Mouse (Mus musculus): ENCODE measurements around the gene Il27. TPM values are rescaled to one million over a fixed set of nuclear protein-coding genes. Genes with fewer than 3 reads are reported as not detected.

Gene Il27
- polyA plus RNA-seq, 1 experiment from 2014 or later: not detected

- no peak for ATAC-seq
- Histone ChIP-seq H3K9me3 (replicated peaks) (no peaks in the 10 kb centered on the region), H3K4me1 (no peaks in the 10 kb centered on the region), H3K27ac (no peak overlapping the region), H3K9ac (0 out of 2 replicates have a peak overlapping the region, but pooled peaks have one; percentile 16), H3K4me2 (no peak overlapping the region), H3K36me3 (ENCODE audit: poor library complexity, severe bottlenecking) (no peaks in the 10 kb centered on the region), H3K4me3 (no peak overlapping the region), H3K27me3 (no peaks in the 10 kb centered on the region)
- WGBS: 63% methylated on average over 6 of the region's 6 CpGs
Measured at GRCm38 (mm10) chr7:126625369-126625768, 30.6 kb upstream of the Il27 start.

GRCm38 (mm10) chr7:126624774-126625173 is 30.0 kb upstream of the Il27 start:
- no peak for ATAC-seq
- Histone ChIP-seq H3K27me3 (no peaks in the 10 kb centered on the region), H3K4me3 (no peak overlapping the region), H3K36me3 (ENCODE audit: poor library complexity, severe bottlenecking) (no peaks in the 10 kb centered on the region), H3K4me2 (no peak overlapping the region), H3K4me1 (no peaks in the 10 kb centered on the region), H3K27ac (no peak overlapping the region), H3K9me3 (replicated peaks) (no peaks in the 10 kb centered on the region), H3K9ac (no peak overlapping the region)
- 73% methylated on average over 16 of the region's 16 CpGs for WGBS

- H3K27me3 ChIP-seq: no peaks in the 10 kb centered on the region
- no peaks in the 10 kb centered on the region for H3K9me3 ChIP-seq (replicated peaks)
- H3K36me3 ChIP-seq (ENCODE audit: poor library complexity, severe bottlenecking): no peaks in the 10 kb centered on the region
- H3K27ac ChIP-seq: no peak overlapping the region
- H3K4me1 ChIP-seq: no peaks in the 10 kb centered on the region
- H3K4me3 ChIP-seq: no peak overlapping the region
- no peak overlapping the region for H3K9ac ChIP-seq
- 77% methylated on average over 1 of the region's 1 CpGs for WGBS
- no peak overlapping the region for H3K4me2 ChIP-seq
- ATAC-seq: no peak
Measured at GRCm38 (mm10) chr7:126623381-126623780, 28.6 kb upstream of the Il27 start.

- H3K27ac ChIP-seq: no peak overlapping the region
- H3K4me2 ChIP-seq: no peak overlapping the region
- H3K27me3 ChIP-seq: no peaks in the 10 kb centered on the region
- no peaks in the 10 kb centered on the region for H3K36me3 ChIP-seq (ENCODE audit: poor library complexity, severe bottlenecking)
- H3K9me3 ChIP-seq (replicated peaks): no peaks in the 10 kb centered on the region
- H3K4me1 ChIP-seq: no peaks in the 10 kb centered on the region
- 93% methylated on average over 9 of the region's 9 CpGs for WGBS
- ATAC-seq: no peak
- no peak overlapping the region for H3K4me3 ChIP-seq
- no peak overlapping the region for H3K9ac ChIP-seq
Measured at GRCm38 (mm10) chr7:126621452-126622359, 27.0 kb upstream of the Il27 start.

- no peak overlapping the region for H3K4me2 ChIP-seq
- no peaks in the 10 kb centered on the region for H3K4me1 ChIP-seq
- no peak overlapping the region for H3K27ac ChIP-seq
- H3K27me3 ChIP-seq: no peaks in the 10 kb centered on the region
- no peaks in the 10 kb centered on the region for H3K36me3 ChIP-seq (ENCODE audit: poor library complexity, severe bottlenecking)
- H3K4me3 ChIP-seq: no peak overlapping the region
- no peak for ATAC-seq
- H3K9ac ChIP-seq: no peak overlapping the region
- H3K9me3 ChIP-seq (replicated peaks): no peaks in the 10 kb centered on the region
- WGBS: 85% methylated on average over 10 of the region's 10 CpGs
Measured at GRCm38 (mm10) chr7:126619559-126620275, 25.0 kb upstream of the Il27 start.

- H3K4me2 ChIP-seq: no peak overlapping the region
- H3K27ac ChIP-seq: no peak overlapping the region
- WGBS: 71% methylated on average over 3 of the region's 3 CpGs
- H3K4me1 ChIP-seq: no peaks in the 10 kb centered on the region
- no peak for ATAC-seq
- no peaks in the 10 kb centered on the region for H3K27me3 ChIP-seq
- H3K9ac ChIP-seq: no peak overlapping the region
- no peaks in the 10 kb centered on the region for H3K9me3 ChIP-seq (replicated peaks)
- H3K4me3 ChIP-seq: no peak overlapping the region
- no peaks in the 10 kb centered on the region for H3K36me3 ChIP-seq (ENCODE audit: poor library complexity, severe bottlenecking)
Measured at GRCm38 (mm10) chr7:126616707-126617106, 22.0 kb upstream of the Il27 start.

- no peak overlapping the region for H3K4me2 ChIP-seq
- no peak overlapping the region for H3K4me3 ChIP-seq
- no peaks in the 10 kb centered on the region for H3K36me3 ChIP-seq (ENCODE audit: poor library complexity, severe bottlenecking)
- H3K9ac ChIP-seq: no peak overlapping the region
- no peak for ATAC-seq
- H3K27ac ChIP-seq: no peak overlapping the region
- no peaks in the 10 kb centered on the region for H3K27me3 ChIP-seq
- no peaks in the 10 kb centered on the region for H3K9me3 ChIP-seq (replicated peaks)
- H3K4me1 ChIP-seq: no peaks in the 10 kb centered on the region
- WGBS: 71% methylated on average over 3 of the region's 3 CpGs
Measured at GRCm38 (mm10) chr7:126612736-126613135, 18.0 kb upstream of the Il27 start.

GRCm38 (mm10) chr7:126607796-126608195 is 13.1 kb upstream of the Il27 start:
- Histone ChIP-seq H3K9ac (no peak overlapping the region), H3K27me3 (no peaks in the 10 kb centered on the region), H3K4me2 (no peak overlapping the region), H3K27ac (no peak overlapping the region), H3K4me1 (no peaks in the 10 kb centered on the region), H3K36me3 (ENCODE audit: poor library complexity, severe bottlenecking) (no peaks in the 10 kb centered on the region), H3K9me3 (replicated peaks) (no peaks in the 10 kb centered on the region), H3K4me3 (no peak overlapping the region)
- no peak for ATAC-seq
- 82% methylated on average over 5 of the region's 5 CpGs for WGBS

- WGBS: 75% methylated on average over 3 of the region's 3 CpGs
Measured at GRCm38 (mm10) chr7:126607064-126607463, 12.3 kb upstream of the Il27 start.

GRCm38 (mm10) chr7:126606611-126607010 is 11.9 kb upstream of the Il27 start:
- Histone ChIP-seq H3K9ac (no peak overlapping the region), H3K27ac (no peak overlapping the region), H3K4me3 (no peak overlapping the region), H3K4me1 (no peaks in the 10 kb centered on the region), H3K4me2 (no peak overlapping the region), H3K36me3 (ENCODE audit: poor library complexity, severe bottlenecking) (no peaks in the 10 kb centered on the region), H3K27me3 (no peaks in the 10 kb centered on the region), H3K9me3 (replicated peaks) (no peaks in the 10 kb centered on the region)
- no peak for ATAC-seq
- WGBS: 87% methylated on average over 5 of the region's 5 CpGs

More at GRCm38 (mm10) chr7:126607064-126607463, 12.3 kb upstream of the Il27 start:
- Histone ChIP-seq H3K4me3 (no peak overlapping the region), H3K36me3 (ENCODE audit: poor library complexity, severe bottlenecking) (no peaks in the 10 kb centered on the region), H3K4me2 (no peak overlapping the region), H3K9ac (no peak overlapping the region), H3K9me3 (replicated peaks) (no peaks in the 10 kb centered on the region), H3K4me1 (no peaks in the 10 kb centered on the region), H3K27me3 (no peaks in the 10 kb centered on the region), H3K27ac (no peak overlapping the region)
- ATAC-seq: no peak

- no peak overlapping the region for H3K4me3 ChIP-seq
- WGBS: 89% methylated on average over 3 of the region's 3 CpGs
- no peak overlapping the region for H3K9ac ChIP-seq
- no peak for ATAC-seq
- H3K9me3 ChIP-seq (replicated peaks): no peaks in the 10 kb centered on the region
- no peaks in the 10 kb centered on the region for H3K36me3 ChIP-seq (ENCODE audit: poor library complexity, severe bottlenecking)
- no peak overlapping the region for H3K27ac ChIP-seq
- no peaks in the 10 kb centered on the region for H3K4me1 ChIP-seq
- H3K4me2 ChIP-seq: no peak overlapping the region
- H3K27me3 ChIP-seq: no peaks in the 10 kb centered on the region
Measured at GRCm38 (mm10) chr7:126602650-126603049, 7.9 kb upstream of the Il27 start.

GRCm38 (mm10) chr7:126601896-126602295 is 7.2 kb upstream of the Il27 start:
- 51% methylated on average over 3 of the region's 5 CpGs for WGBS
- ATAC-seq: no peak
- no peak overlapping the region for H3K27ac ChIP-seq

More at GRCm38 (mm10) chr7:126601896-126602295, 7.2 kb upstream of the Il27 start:
- H3K4me1 ChIP-seq: no peaks in the 10 kb centered on the region
- no peaks in the 10 kb centered on the region for H3K9me3 ChIP-seq (replicated peaks)
- no peaks in the 10 kb centered on the region for H3K27me3 ChIP-seq
- H3K36me3 ChIP-seq (ENCODE audit: poor library complexity, severe bottlenecking): no peaks in the 10 kb centered on the region
- H3K4me3 ChIP-seq: no peak overlapping the region
- no peak overlapping the region for H3K4me2 ChIP-seq
- H3K9ac ChIP-seq: no peak overlapping the region

All from forebrain, embryonic 13.5 days (tissue).